16 mouse cellular contexts compared by ENCODE assay signal in the genomic region with DNA sequence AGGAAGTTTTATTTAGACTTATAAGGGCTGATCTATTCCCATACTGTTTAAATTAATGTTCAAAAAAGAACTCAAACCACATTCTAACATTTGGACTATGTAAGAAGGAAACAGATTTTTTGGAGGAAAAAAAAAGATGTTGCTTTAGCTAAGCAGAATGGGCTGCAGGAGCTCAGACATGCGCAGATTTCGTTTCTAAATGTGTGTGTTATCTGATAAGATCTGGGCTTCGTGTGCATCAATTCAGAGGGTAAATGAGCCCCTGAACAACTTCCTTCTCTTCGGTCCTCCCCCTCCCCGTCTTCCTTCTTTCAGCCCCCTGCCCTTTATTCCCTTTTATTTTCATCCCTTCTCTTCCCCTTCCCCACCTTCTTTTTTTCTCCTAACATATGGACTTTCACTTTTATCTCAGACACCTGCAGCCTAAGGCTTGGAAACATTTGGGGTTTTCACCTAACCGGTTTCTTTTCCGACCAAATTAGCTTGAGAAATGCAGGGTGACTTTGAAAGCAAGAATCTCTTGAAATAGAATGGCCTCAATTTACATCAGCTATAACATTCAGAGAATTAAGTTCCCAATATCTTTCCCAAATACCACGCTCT.
DNase-seq lines count a peak whose midpoint lies in the region; ATAC-seq and TF ChIP-seq lines count a peak whose summit lies in the region.
"Had no signal": no experiment of that assay in that cellular context is flagged by ENCODE, and none has a peak within 500 bp of the region (broad histone marks: within the 10 kb centered on the region; RNA-seq: fewer than 3 reads in every experiment).

No protein-coding gene starts in this region.

- no peak for TF ChIP-seq CTCF in cortical plate, adult 2 months (IDR thresholded peaks at IDR 0.05; ENCODE audit: extremely low read depth, insufficient read depth, low read length)
- no peak for TF ChIP-seq CTCF in thymus, adult 2 months (IDR thresholded peaks at IDR 0.05; ENCODE audit: borderline replicate concordance, control insufficient read depth, extremely low read depth, insufficient read depth, low read length, poor library complexity)

- H3K36me3 ChIP-seq in thymus, adult 2 months (ENCODE audit: control insufficient read depth, insufficient read depth, low read length) = no peaks in the 10 kb centered on the region
- H3K36me3 ChIP-seq: hindbrain, embryonic 15.5 days; liver, embryonic 15.5 days; neural tube, embryonic 13.5 days had no signal

- peak overlapping the region; percentile 65 for H3K27ac ChIP-seq in cortical plate, adult 2 months (ENCODE audit: insufficient read depth, low read length)
- peak overlapping the region; percentile 81 for H3K27ac ChIP-seq in thymus, adult 2 months (ENCODE audit: control insufficient read depth, insufficient read depth, low read length)
- H3K27ac ChIP-seq: hindbrain, embryonic 15.5 days; liver, embryonic 15.5 days; neural tube, embryonic 13.5 days had no signal

- H3K4me3 ChIP-seq in cortical plate, adult 2 months (ENCODE audit: insufficient read depth, low read length) = no peak overlapping the region
- H3K4me3 ChIP-seq in thymus, adult 2 months (ENCODE audit: control insufficient read depth, insufficient read depth, low read length) = 0 out of 2 replicates have a peak overlapping the region, but pooled peaks have one; percentile 7
- H3K4me3 ChIP-seq: hindbrain, embryonic 15.5 days; liver, embryonic 15.5 days; neural tube, embryonic 13.5 days had no signal

- no peak for TF ChIP-seq POLR2A in cortical plate, adult 2 months (IDR thresholded peaks at IDR 0.05; ENCODE audit: extremely low read depth, insufficient read depth, low read length)
- 0 out of 2 replicates have a peak, but pooled peaks have one; percentile 35 for TF ChIP-seq POLR2A in thymus, adult 2 months (IDR thresholded peaks at IDR 0.05; ENCODE audit: control insufficient read depth, extremely low read depth, insufficient read depth, low read length, poor library complexity)

- no peaks in the 10 kb centered on the region; the same call in 1 of the 2 replicates for H3K4me1 ChIP-seq in cortical plate, adult 2 months (ENCODE audit: control insufficient read depth, insufficient read depth, low read length)
- peaks cover 18% of the 10 kb centered on the region for H3K4me1 ChIP-seq in thymus, adult 2 months (replicated peaks; ENCODE audit: control insufficient read depth, insufficient read depth, low read length)
- H3K4me1 ChIP-seq: hindbrain, embryonic 15.5 days; liver, embryonic 15.5 days; neural tube, embryonic 13.5 days had no signal

- 9% methylated on average over 8 of the region's 8 CpGs for WGBS in thymus, adult 2 months

- H3K27me3 ChIP-seq in thymus, adult 2 months (ENCODE audit: control insufficient read depth, insufficient read depth, low read length) = no peaks in the 10 kb centered on the region
- H3K27me3 ChIP-seq: hindbrain, embryonic 15.5 days; liver, embryonic 15.5 days; neural tube, embryonic 13.5 days had no signal

- DNase-seq in layer of hippocampus, adult 11-12 months (ENCODE audit: low spot score) = peak; percentile 8
- no peak for DNase-seq in layer of hippocampus, postnatal 10 days (ENCODE audit: low spot score in 2 of 2)
- peak; percentile 53 for DNase-seq in CD4-positive helper T cell, adult 2 months (ENCODE audit: low read depth, low spot score)
- DNase-seq in thymus, adult 2 months = peak; percentile 63
- DNase-seq in heart, adult 8-10 months (ENCODE audit: low spot score) = no peak
- DNase-seq: adrenal gland, postnatal 36 days; heart, adult 11 months; kidney, adult 8-10 months; kidney, postnatal 4 days; lung, postnatal 4 days had no signal

- ATAC-seq in monocyte, adult 5-6 weeks (replicated peaks; ENCODE audit: insufficient number of reproducible peaks, low FRiP score, low TSS enrichment, poor library complexity, severe bottlenecking) = no peak
- ATAC-seq: midbrain, embryonic 16.5 days had no signal

Comparison
In these comparisons a context has a peak if more than half of its experiments do, and no peak if none do; other contexts are left out.
1. DNase-seq: peak in layer of hippocampus, adult 11-12 months (single experiment), CD4-positive helper T cell, adult 2 months (single experiment) and thymus, adult 2 months (single experiment); none in layer of hippocampus, postnatal 10 days (0 of 2) and heart, adult 8-10 months (single experiment).